Mouse (Mus musculus) limb, embryonic 12.5 days (tissue): ENCODE results near the gene Plcg2. TPM values are rescaled to one million over a fixed set of nuclear protein-coding genes. Genes with fewer than 3 reads are reported as not detected.

Experiments
- ATAC-seq: fragments of 200-750 bp; cut with Nextera tagmentation; 2 replicates; pipeline ENCODE4 v1.8.0; 2017; ENCODE audit warnings: low read depth, moderate TSS enrichment; ENCODE audit not compliant: insufficient number of reproducible peaks, insufficient read depth, low FRiP score, low TSS enrichment
- H3K27ac ChIP-seq: fragments of 300-500 bp; sonication (generic); 2 replicates; pipeline ENCODE4 v1.5.1; 2016; ENCODE audit warnings: mild to moderate bottlenecking, moderate library complexity
- H3K27me3 ChIP-seq: fragments of 300-500 bp; sonication (generic); 2 replicates; pipeline ENCODE4 v1.6.1; 2016; ENCODE audit warnings: mild to moderate bottlenecking, moderate library complexity
- H3K36me3 ChIP-seq: fragments of 300-500 bp; sonication (generic); 2 replicates; pipeline ENCODE4 v1.6.1; 2016; ENCODE audit warnings: mild to moderate bottlenecking, moderate library complexity
- H3K4me1 ChIP-seq: fragments of 300-500 bp; sonication (generic); replicated peaks from 2 replicates; pipeline ENCODE4 v1.6.1; 2016
- H3K4me2 ChIP-seq: fragments of 300-500 bp; sonication (generic); 2 replicates; pipeline ENCODE4 v1.6.1; 2016; ENCODE audit warnings: mild to moderate bottlenecking, moderate library complexity
- H3K4me3 ChIP-seq: fragments of 300-500 bp; sonication (generic); replicated peaks from 2 replicates; pipeline ENCODE4 v1.5.1; 2016; ENCODE audit warnings: mild to moderate bottlenecking
- H3K9ac ChIP-seq: fragments of 300-500 bp; sonication (generic); replicated peaks from 2 replicates; pipeline ENCODE4 v1.6.1; 2016; ENCODE audit warnings: mild to moderate bottlenecking, moderate library complexity
- H3K9me3 ChIP-seq: fragments of 300-500 bp; sonication (generic); 2 replicates; pipeline ENCODE4 v1.6.1; 2016; ENCODE audit warnings: mild to moderate bottlenecking, moderate library complexity
- WGBS: fragments of 180-500 bp; shearing (Covaris S2); methylation state at CpG from one replicate; pipeline ENCODE4 v1.1.7; 2016; 5-methylcytosine and 5-hydroxymethylcytosine counted together
- polyA plus RNA-seq: library from polyadenylated mRNA; unstranded; fragments of >200 nt; fragmentation: Nextera tagmentation; extraction: Ambion mirVana; gene quantifications from 2 replicates; pipeline ENCODE4 v1.2.1, GENCODE M21; 2016

Plcg2 gene
- polyA plus RNA-seq, 1 experiment from 2014 or later, result 2.4 TPM

DNA sequence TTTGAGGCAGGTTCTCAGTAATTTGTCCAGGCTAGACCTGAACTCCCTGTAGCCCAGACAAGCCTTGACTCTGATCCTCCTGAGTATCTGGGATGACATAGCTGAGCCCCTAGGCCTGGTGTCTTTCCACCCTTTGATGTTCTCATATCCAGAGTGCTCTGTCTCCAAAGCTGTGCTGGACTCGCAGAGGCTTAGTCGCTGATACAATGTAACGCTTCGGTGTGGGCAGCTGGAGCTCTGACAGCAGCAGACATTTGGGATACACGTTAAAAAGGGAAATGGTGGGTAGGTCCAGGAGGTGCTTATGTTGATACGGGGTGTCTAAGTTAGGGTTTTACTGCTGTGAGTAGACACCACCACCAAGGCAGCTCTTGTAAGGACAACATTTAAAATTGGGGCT lies 80.8 kb downstream of the Plcg2 start:
- Histone ChIP-seq H3K36me3 (no peaks in the 10 kb centered on the region), H3K4me3 (no peak overlapping the region), H3K4me1 (no peaks in the 10 kb centered on the region), H3K27ac (no peak overlapping the region), H3K9me3 (0 out of 2 replicates have a peak, but pooled peaks cover 4% of the 10 kb centered on the region), H3K9ac (no peak overlapping the region), H3K4me2 (no peak overlapping the region), H3K27me3 (no peaks in the 10 kb centered on the region)
- no peak for ATAC-seq
- 90% methylated on average over 6 of the region's 6 CpGs for WGBS

- WGBS, result 88% methylated on average over 5 of the region's 5 CpGs
Measured at GRCm38 (mm10) chr8:117593862-117594261, 95.8 kb downstream of the Plcg2 start.

GRCm38 (mm10) chr8:117595001-117595400 lies 96.9 kb downstream of the Plcg2 start:
- H3K4me3 ChIP-seq, result no peak overlapping the region
- no peak overlapping the region for H3K9ac ChIP-seq
- ATAC-seq, result no peak
- WGBS, result 77% methylated on average over 2 of the region's 2 CpGs
- H3K27ac ChIP-seq, result no peak overlapping the region
- no peak overlapping the region for H3K4me2 ChIP-seq
- no peaks in the 10 kb centered on the region for H3K9me3 ChIP-seq
- no peaks in the 10 kb centered on the region for H3K36me3 ChIP-seq
- H3K27me3 ChIP-seq, result no peaks in the 10 kb centered on the region
- H3K4me1 ChIP-seq, result no peaks in the 10 kb centered on the region

More at GRCm38 (mm10) chr8:117593862-117594261, 95.8 kb downstream of the Plcg2 start:
- H3K4me3 ChIP-seq, result no peak overlapping the region
- no peak for ATAC-seq
- H3K9me3 ChIP-seq, result no peaks in the 10 kb centered on the region
- H3K4me2 ChIP-seq, result no peak overlapping the region
- H3K4me1 ChIP-seq, result no peaks in the 10 kb centered on the region
- no peak overlapping the region for H3K27ac ChIP-seq
- H3K36me3 ChIP-seq, result no peaks in the 10 kb centered on the region
- no peak overlapping the region for H3K9ac ChIP-seq
- no peaks in the 10 kb centered on the region for H3K27me3 ChIP-seq

GRCm38 (mm10) chr8:117596777-117597176 lies 98.7 kb downstream of the Plcg2 start:
- Histone ChIP-seq H3K4me2 (no peak overlapping the region), H3K27me3 (no peaks in the 10 kb centered on the region), H3K4me1 (no peaks in the 10 kb centered on the region), H3K36me3 (no peaks in the 10 kb centered on the region), H3K9ac (no peak overlapping the region), H3K9me3 (no peaks in the 10 kb centered on the region), H3K4me3 (no peak overlapping the region), H3K27ac (no peak overlapping the region)
- 86% methylated on average over 5 of the region's 5 CpGs for WGBS
- ATAC-seq, result no peak

DNA sequence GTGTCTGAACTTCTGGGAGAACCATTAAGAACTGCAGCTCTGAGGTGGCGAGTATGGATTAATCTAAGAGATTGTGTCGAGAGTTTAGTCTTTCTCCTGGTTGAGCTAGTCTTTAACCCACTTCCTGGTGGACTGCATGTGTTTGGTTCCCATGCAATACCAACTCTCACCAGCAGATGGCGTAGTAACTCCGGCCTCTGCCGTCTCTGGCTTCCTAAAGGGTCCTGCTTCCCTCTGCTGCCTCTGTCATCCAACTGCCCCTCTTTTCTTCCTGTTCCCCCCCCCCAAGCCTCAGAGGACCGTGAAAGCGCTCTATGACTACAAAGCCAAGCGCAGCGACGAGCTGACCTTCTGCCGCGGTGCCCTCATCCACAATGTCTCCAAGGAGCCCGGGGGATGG lies 102.7 kb downstream of the Plcg2 start:
- no peak for ATAC-seq
- WGBS, result 82% methylated on average over 13 of the region's 13 CpGs
- Histone ChIP-seq H3K9ac (no peak overlapping the region), H3K4me1 (no peaks in the 10 kb centered on the region), H3K4me2 (no peak overlapping the region), H3K36me3 (no peaks in the 10 kb centered on the region), H3K27ac (no peak overlapping the region), H3K27me3 (no peaks in the 10 kb centered on the region), H3K4me3 (no peak overlapping the region), H3K9me3 (peaks cover 4% of the 10 kb centered on the region; the same call in 1 of the 2 replicates)

DNA sequence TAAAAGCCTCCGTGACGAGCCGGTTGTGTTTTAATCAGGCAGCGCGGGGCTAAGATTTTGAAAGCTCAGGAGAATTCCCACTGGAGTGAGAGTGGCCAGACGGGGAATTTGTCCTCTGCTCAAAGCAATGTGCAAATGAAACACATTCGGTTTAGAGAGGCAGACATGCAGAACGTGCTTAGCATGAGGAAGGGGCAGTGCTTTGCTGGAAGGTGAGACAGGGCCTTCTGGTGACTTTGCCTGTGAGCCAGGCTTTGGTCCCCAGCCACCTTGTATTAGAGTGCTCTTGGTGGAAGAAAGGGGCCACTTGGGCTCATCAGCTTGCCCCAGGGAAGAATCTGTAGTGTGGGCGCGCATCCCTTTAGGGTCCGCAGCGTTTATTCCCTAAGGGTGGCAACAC lies 106.0 kb downstream of the Plcg2 start:
- WGBS, result 85% methylated on average over 12 of the region's 12 CpGs
- H3K9ac ChIP-seq, result no peak overlapping the region
- peaks cover 4% of the 10 kb centered on the region; the same call in 1 of the 2 replicates for H3K9me3 ChIP-seq
- H3K27ac ChIP-seq, result no peak overlapping the region
- no peaks in the 10 kb centered on the region for H3K4me1 ChIP-seq
- H3K27me3 ChIP-seq, result no peaks in the 10 kb centered on the region
- H3K4me3 ChIP-seq, result no peak overlapping the region
- ATAC-seq, result no peak
- no peak overlapping the region for H3K4me2 ChIP-seq
- H3K36me3 ChIP-seq, result no peaks in the 10 kb centered on the region

GRCm38 (mm10) chr8:117604671-117605070 lies 106.6 kb downstream of the Plcg2 start:
- Histone ChIP-seq H3K4me1 (no peaks in the 10 kb centered on the region), H3K4me3 (no peak overlapping the region), H3K27me3 (no peaks in the 10 kb centered on the region), H3K36me3 (no peaks in the 10 kb centered on the region), H3K9ac (no peak overlapping the region), H3K4me2 (no peak overlapping the region), H3K27ac (no peak overlapping the region), H3K9me3 (peaks cover 4% of the 10 kb centered on the region; the same call in 1 of the 2 replicates)
- no peak for ATAC-seq
- 86% methylated on average over 14 of the region's 14 CpGs for WGBS

GRCm38 (mm10) chr8:117605201-117605600 lies 107.1 kb downstream of the Plcg2 start:
- 93% methylated on average over 8 of the region's 8 CpGs for WGBS
- no peaks in the 10 kb centered on the region for H3K4me1 ChIP-seq
- ATAC-seq, result no peak
- no peaks in the 10 kb centered on the region for H3K27me3 ChIP-seq
- peaks cover 4% of the 10 kb centered on the region; the same call in 1 of the 2 replicates for H3K9me3 ChIP-seq
- no peaks in the 10 kb centered on the region for H3K36me3 ChIP-seq
- no peak overlapping the region for H3K4me3 ChIP-seq
- H3K27ac ChIP-seq, result no peak overlapping the region
- no peak overlapping the region for H3K9ac ChIP-seq
- H3K4me2 ChIP-seq, result no peak overlapping the region

DNA sequence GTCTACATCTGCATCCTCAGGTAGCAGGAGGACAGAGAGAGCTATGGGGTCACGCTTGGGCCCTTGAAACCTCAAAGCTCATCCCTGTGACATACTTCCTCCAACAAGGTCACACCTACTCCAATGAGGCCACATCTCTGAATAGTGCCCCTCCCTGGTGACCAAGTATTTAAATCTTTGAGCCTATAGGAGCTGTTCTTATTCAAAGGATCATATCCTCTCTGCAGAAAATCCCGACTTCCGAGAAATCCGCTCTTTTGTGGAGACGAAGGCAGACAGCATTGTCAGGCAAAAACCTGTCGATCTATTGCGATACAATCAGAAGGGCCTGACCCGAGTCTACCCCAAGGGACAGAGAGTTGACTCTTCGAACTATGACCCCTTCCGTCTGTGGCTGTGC lies 112.4 kb downstream of the Plcg2 start:
- no peak overlapping the region for H3K27ac ChIP-seq
- H3K9ac ChIP-seq, result no peak overlapping the region
- no peaks in the 10 kb centered on the region for H3K4me1 ChIP-seq
- no peaks in the 10 kb centered on the region for H3K9me3 ChIP-seq
- H3K36me3 ChIP-seq, result no peaks in the 10 kb centered on the region
- 96% methylated on average over 10 of the region's 10 CpGs for WGBS
- no peak overlapping the region for H3K4me3 ChIP-seq
- H3K27me3 ChIP-seq, result no peaks in the 10 kb centered on the region
- H3K4me2 ChIP-seq, result no peak overlapping the region
- no peak for ATAC-seq

DNA sequence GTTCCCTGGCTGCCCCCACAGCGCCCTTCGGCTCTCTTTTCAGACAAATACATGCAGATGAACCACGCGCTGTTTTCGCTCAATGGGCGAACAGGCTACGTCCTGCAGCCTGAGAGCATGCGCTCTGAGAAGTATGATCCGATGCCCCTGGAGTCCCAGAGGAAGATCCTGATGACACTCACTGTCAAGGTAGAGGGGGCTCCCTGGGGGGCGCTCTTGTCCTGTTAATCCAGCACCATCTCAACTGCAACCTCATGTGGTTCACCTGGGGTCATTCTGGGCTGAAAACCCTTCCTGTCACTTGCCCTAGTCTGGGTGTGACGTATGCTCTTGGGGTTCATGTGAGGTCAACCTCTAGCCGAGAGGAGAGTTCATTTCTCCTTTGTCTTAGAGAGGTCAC lies 114.8 kb downstream of the Plcg2 start:
- H3K27me3 ChIP-seq, result no peaks in the 10 kb centered on the region
- H3K36me3 ChIP-seq, result no peaks in the 10 kb centered on the region
- H3K4me3 ChIP-seq, result no peak overlapping the region
- WGBS, result 80% methylated on average over 12 of the region's 12 CpGs
- no peaks in the 10 kb centered on the region for H3K4me1 ChIP-seq
- H3K9ac ChIP-seq, result no peak overlapping the region
- H3K4me2 ChIP-seq, result no peak overlapping the region
- ATAC-seq, result no peak
- H3K9me3 ChIP-seq, result peaks cover 9% of the 10 kb centered on the region; the same call in 1 of the 2 replicates
- H3K27ac ChIP-seq, result no peak overlapping the region

GRCm38 (mm10) chr8:117626040-117626838 lies 128.1 kb downstream of the Plcg2 start:
- Histone ChIP-seq H3K4me1 (no peaks in the 10 kb centered on the region), H3K27me3 (no peaks in the 10 kb centered on the region), H3K4me3 (no peak overlapping the region), H3K9ac (no peak overlapping the region), H3K4me2 (no peak overlapping the region), H3K36me3 (no peaks in the 10 kb centered on the region), H3K9me3 (peaks cover 9% of the 10 kb centered on the region; the same call in 1 of the 2 replicates), H3K27ac (no peak overlapping the region)
- 69% methylated on average over 14 of the region's 14 CpGs for WGBS
- ATAC-seq, result no peak

GRCm38 (mm10) chr8:117627096-117627495 lies 129.0 kb downstream of the Plcg2 start:
- H3K4me1 ChIP-seq, result no peaks in the 10 kb centered on the region
- 70% methylated on average over 9 of the region's 9 CpGs for WGBS
- ATAC-seq, result no peak
- no peaks in the 10 kb centered on the region for H3K36me3 ChIP-seq
- H3K4me2 ChIP-seq, result no peak overlapping the region
- no peaks in the 10 kb centered on the region for H3K27me3 ChIP-seq
- peaks cover 6% of the 10 kb centered on the region; the same call in 1 of the 2 replicates for H3K9me3 ChIP-seq
- H3K4me3 ChIP-seq, result no peak overlapping the region
- H3K9ac ChIP-seq, result no peak overlapping the region
- H3K27ac ChIP-seq, result no peak overlapping the region
